Mouse (Mus musculus) embryonic facial prominence, embryonic 12.5 days (tissue): ENCODE data around the gene Ano2. TPM values are rescaled to one million over a fixed set of nuclear protein-coding genes. Genes with fewer than 3 reads are reported as not detected.

Experiments used
- ATAC-seq: fragments of 200-750 bp; cut with Nextera tagmentation; 2 replicates; pipeline ENCODE4 v1.8.0; 2017; ENCODE audit not compliant: insufficient number of reproducible peaks, insufficient read depth, low FRiP score, low TSS enrichment
- H3K27ac ChIP-seq: fragments of 300-500 bp; sonication (generic); 2 replicates; pipeline ENCODE4 v1.5.1; 2016; ENCODE audit warnings: mild to moderate bottlenecking
- H3K27me3 ChIP-seq: fragments of 300-500 bp; sonication (generic); 2 replicates; pipeline ENCODE4 v1.6.1; 2016; ENCODE audit warnings: mild to moderate bottlenecking, moderate library complexity
- H3K36me3 ChIP-seq: fragments of 300-500 bp; sonication (generic); 2 replicates; pipeline ENCODE4 v1.6.1; 2016; ENCODE audit warnings: mild to moderate bottlenecking
- H3K4me1 ChIP-seq: fragments of 300-500 bp; sonication (generic); 2 replicates; pipeline ENCODE4 v1.6.1; 2016
- H3K4me2 ChIP-seq: fragments of 300-500 bp; sonication (generic); replicated peaks from 2 replicates; pipeline ENCODE4 v1.6.1; 2016; ENCODE audit warnings: mild to moderate bottlenecking, moderate library complexity
- H3K4me3 ChIP-seq: fragments of 300-500 bp; sonication (generic); 2 replicates; pipeline ENCODE4 v1.5.1; 2016; ENCODE audit warnings: mild to moderate bottlenecking
- H3K9ac ChIP-seq: fragments of 300-500 bp; sonication (generic); 2 replicates; pipeline ENCODE4 v1.6.1; 2016; ENCODE audit warnings: mild to moderate bottlenecking, moderate library complexity
- H3K9me3 ChIP-seq: fragments of 300-500 bp; sonication (generic); 2 replicates; pipeline ENCODE4 v1.6.1; 2016; ENCODE audit warnings: mild to moderate bottlenecking, moderate library complexity
- WGBS: fragments of 180-500 bp; shearing (Covaris S2); methylation state at CpG from one replicate; pipeline ENCODE4 v1.1.7; 2016; 5-methylcytosine and 5-hydroxymethylcytosine counted together
- polyA plus RNA-seq: library from polyadenylated mRNA; unstranded; fragments of >200 nt; fragmentation: Nextera tagmentation; extraction: Ambion mirVana; gene quantifications from 2 replicates; pipeline ENCODE4 v1.2.1, GENCODE M21; 2016

The Ano2 gene
- polyA plus RNA-seq, 1 experiment from 2014 or later: 0.35 TPM

- ATAC-seq: no peak
- no peak overlapping the region for H3K27ac ChIP-seq
- 96% methylated on average over 3 of the region's 3 CpGs for WGBS
- H3K27me3 ChIP-seq: no peaks in the 10 kb centered on the region
- H3K9me3 ChIP-seq: no peaks in the 10 kb centered on the region
- H3K9ac ChIP-seq: no peak overlapping the region
- no peak overlapping the region for H3K4me3 ChIP-seq
- H3K4me2 ChIP-seq: no peak overlapping the region
- H3K36me3 ChIP-seq: no peaks in the 10 kb centered on the region
- no peaks in the 10 kb centered on the region for H3K4me1 ChIP-seq
Measured at GRCm38 (mm10) chr6:125925861-125926260, 235.6 kb downstream of the Ano2 start.

- Histone ChIP-seq H3K4me2 (no peak overlapping the region), H3K9me3 (no peaks in the 10 kb centered on the region), H3K27me3 (no peaks in the 10 kb centered on the region), H3K4me1 (no peaks in the 10 kb centered on the region), H3K4me3 (no peak overlapping the region), H3K36me3 (no peaks in the 10 kb centered on the region), H3K9ac (no peak overlapping the region), H3K27ac (no peak overlapping the region)
- ATAC-seq: no peak
- 70% methylated on average over 7 of the region's 7 CpGs for WGBS
Measured at GRCm38 (mm10) chr6:125931926-125932325, 241.7 kb downstream of the Ano2 start.

GRCm38 (mm10) chr6:125954965-125955364 is 264.7 kb downstream of the Ano2 start:
- Histone ChIP-seq H3K27me3 (no peaks in the 10 kb centered on the region), H3K9ac (no peak overlapping the region), H3K36me3 (no peaks in the 10 kb centered on the region), H3K4me1 (no peaks in the 10 kb centered on the region), H3K4me3 (no peak overlapping the region), H3K27ac (no peak overlapping the region), H3K9me3 (no peaks in the 10 kb centered on the region), H3K4me2 (no peak overlapping the region)
- peak; percentile 52; the same call in 1 of the 2 replicates for ATAC-seq
- 14% methylated on average over 3 of the region's 3 CpGs for WGBS

GRCm38 (mm10) chr6:125973551-125973950 is 283.3 kb downstream of the Ano2 start:
- Histone ChIP-seq H3K4me3 (no peak overlapping the region), H3K9me3 (no peaks in the 10 kb centered on the region), H3K4me1 (peaks cover 10% of the 10 kb centered on the region), H3K4me2 (no peak overlapping the region), H3K9ac (no peak overlapping the region), H3K36me3 (no peaks in the 10 kb centered on the region), H3K27me3 (no peaks in the 10 kb centered on the region), H3K27ac (no peak overlapping the region)
- no peak for ATAC-seq

- 27% methylated on average over 15 of the region's 15 CpGs for WGBS
Measured at GRCm38 (mm10) chr6:125975788-125976465, 285.7 kb downstream of the Ano2 start.

GRCm38 (mm10) chr6:125979601-125980000 is 289.4 kb downstream of the Ano2 start:
- 70% methylated on average over 5 of the region's 5 CpGs for WGBS

More at GRCm38 (mm10) chr6:125975788-125976465, 285.7 kb downstream of the Ano2 start:
- no peak overlapping the region for H3K9ac ChIP-seq
- H3K4me3 ChIP-seq: no peak overlapping the region
- no peaks in the 10 kb centered on the region for H3K36me3 ChIP-seq
- no peaks in the 10 kb centered on the region for H3K27me3 ChIP-seq
- H3K4me1 ChIP-seq: peaks cover 10% of the 10 kb centered on the region
- no peaks in the 10 kb centered on the region for H3K9me3 ChIP-seq
- H3K27ac ChIP-seq: no peak overlapping the region
- no peak for ATAC-seq
- H3K4me2 ChIP-seq: no peak overlapping the region

GRCm38 (mm10) chr6:125984050-125984449 is 293.8 kb downstream of the Ano2 start:
- H3K36me3 ChIP-seq: no peaks in the 10 kb centered on the region
- ATAC-seq: no peak
- no peak overlapping the region for H3K4me3 ChIP-seq
- no peaks in the 10 kb centered on the region for H3K4me1 ChIP-seq
- H3K27ac ChIP-seq: no peak overlapping the region
- H3K9me3 ChIP-seq: no peaks in the 10 kb centered on the region
- WGBS: 76% methylated on average over 4 of the region's 4 CpGs
- H3K4me2 ChIP-seq: no peak overlapping the region
- no peaks in the 10 kb centered on the region for H3K27me3 ChIP-seq
- no peak overlapping the region for H3K9ac ChIP-seq

More at GRCm38 (mm10) chr6:125979601-125980000, 289.4 kb downstream of the Ano2 start:
- no peaks in the 10 kb centered on the region for H3K9me3 ChIP-seq
- H3K4me3 ChIP-seq: no peak overlapping the region
- no peak for ATAC-seq
- no peak overlapping the region for H3K4me2 ChIP-seq
- H3K9ac ChIP-seq: no peak overlapping the region
- H3K36me3 ChIP-seq: no peaks in the 10 kb centered on the region
- H3K4me1 ChIP-seq: peaks cover 10% of the 10 kb centered on the region
- H3K27ac ChIP-seq: no peak overlapping the region
- no peaks in the 10 kb centered on the region for H3K27me3 ChIP-seq

- H3K27ac ChIP-seq: no peak overlapping the region
- H3K27me3 ChIP-seq: no peaks in the 10 kb centered on the region
- ATAC-seq: no peak
- no peaks in the 10 kb centered on the region for H3K9me3 ChIP-seq
- 52% methylated on average over 5 of the region's 6 CpGs for WGBS
- H3K9ac ChIP-seq: no peak overlapping the region
- H3K4me1 ChIP-seq: no peaks in the 10 kb centered on the region
- no peak overlapping the region for H3K4me2 ChIP-seq
- no peaks in the 10 kb centered on the region for H3K36me3 ChIP-seq
- H3K4me3 ChIP-seq: no peak overlapping the region
Measured at GRCm38 (mm10) chr6:125992731-125993130, 302.5 kb downstream of the Ano2 start.

GRCm38 (mm10) chr6:126001797-126002196 is 311.6 kb downstream of the Ano2 start:
- WGBS: 11% methylated on average over 2 of the region's 2 CpGs
- H3K4me1 ChIP-seq: peaks cover 35% of the 10 kb centered on the region
- no peaks in the 10 kb centered on the region for H3K36me3 ChIP-seq
- no peak for ATAC-seq
- H3K4me2 ChIP-seq: no peak overlapping the region
- H3K27ac ChIP-seq: peak overlapping the region; percentile 87
- no peaks in the 10 kb centered on the region for H3K9me3 ChIP-seq
- H3K9ac ChIP-seq: no peak overlapping the region
- H3K27me3 ChIP-seq: no peaks in the 10 kb centered on the region
- H3K4me3 ChIP-seq: no peak overlapping the region

GRCm38 (mm10) chr6:126003002-126003742 is 313.0 kb downstream of the Ano2 start:
- no peaks in the 10 kb centered on the region for H3K27me3 ChIP-seq
- no peaks in the 10 kb centered on the region for H3K9me3 ChIP-seq
- H3K27ac ChIP-seq: peak overlapping the region; percentile 87
- H3K4me3 ChIP-seq: no peak overlapping the region
- H3K4me1 ChIP-seq: peaks cover 39% of the 10 kb centered on the region
- WGBS: 6% methylated on average over 4 of the region's 4 CpGs
- no peak overlapping the region for H3K4me2 ChIP-seq
- peak; percentile 87 for ATAC-seq
- H3K9ac ChIP-seq: no peak overlapping the region
- no peaks in the 10 kb centered on the region for H3K36me3 ChIP-seq

GRCm38 (mm10) chr6:126006647-126007046 is 316.4 kb downstream of the Ano2 start:
- Histone ChIP-seq H3K9me3 (no peaks in the 10 kb centered on the region), H3K4me1 (peaks cover 45% of the 10 kb centered on the region), H3K4me3 (no peak overlapping the region), H3K36me3 (no peaks in the 10 kb centered on the region), H3K4me2 (no peak overlapping the region), H3K27me3 (no peaks in the 10 kb centered on the region), H3K27ac (no peak overlapping the region), H3K9ac (no peak overlapping the region)
- 83% methylated on average over 6 of the region's 6 CpGs for WGBS
- ATAC-seq: no peak

GRCm38 (mm10) chr6:126009083-126009482 is 318.9 kb downstream of the Ano2 start:
- Histone ChIP-seq H3K4me3 (no peak overlapping the region), H3K4me1 (peaks cover 21% of the 10 kb centered on the region), H3K36me3 (no peaks in the 10 kb centered on the region), H3K9ac (no peak overlapping the region), H3K4me2 (no peak overlapping the region), H3K9me3 (no peaks in the 10 kb centered on the region), H3K27ac (0 out of 2 replicates have a peak overlapping the region, but pooled peaks have one; percentile 1), H3K27me3 (no peaks in the 10 kb centered on the region)
- 10% methylated on average over 3 of the region's 3 CpGs for WGBS
- ATAC-seq: no peak
